Mouse (Mus musculus): ENCODE results near the gene Pml. TPM values are rescaled to one million over a fixed set of nuclear protein-coding genes. Genes with fewer than 3 reads are reported as not detected.
"Not testable (repeated sequence)": the region's sequence is repeated elsewhere in the genome, so short reads cannot be mapped to it uniquely, and the experiment has no call there.

Pml gene
- total and polyA plus RNA-seq, 2 experiments from 2014 or later: 4.8 to 11.4 TPM

GRCm38 (mm10) chr9:58255105-58255504 is 5.5 kb upstream of the Pml start:
- H3K9me3 ChIP-seq (ENCODE audit: low read length): no peaks in the 10 kb centered on the region
- no peak for TF ChIP-seq CTCF (IDR thresholded peaks at IDR 0.05; ENCODE audit: low read depth)
- H3K4me2 ChIP-seq (ENCODE audit: low read depth, low read length): no peak overlapping the region
- DNase-seq (ENCODE audit: low spot score) (no peak), ATAC-seq (no peak)
- H3K4me3 ChIP-seq (ENCODE audit: low read length): no peak overlapping the region
- no peaks in the 10 kb centered on the region for H3K27me3 ChIP-seq (ENCODE audit: insufficient read depth, low read length)
- H3K27ac ChIP-seq: no peak overlapping the region
- no peaks in the 10 kb centered on the region for H3K4me1 ChIP-seq (ENCODE audit: insufficient read depth, low read length)
- H3K9ac ChIP-seq (replicated peaks; ENCODE audit: low read length): no peak overlapping the region
- 60% methylated on average over 2 of the region's 2 CpGs for WGBS
- peaks cover 20% of the 10 kb centered on the region for H3K36me3 ChIP-seq (ENCODE audit: insufficient read depth, low read length)

DNA sequence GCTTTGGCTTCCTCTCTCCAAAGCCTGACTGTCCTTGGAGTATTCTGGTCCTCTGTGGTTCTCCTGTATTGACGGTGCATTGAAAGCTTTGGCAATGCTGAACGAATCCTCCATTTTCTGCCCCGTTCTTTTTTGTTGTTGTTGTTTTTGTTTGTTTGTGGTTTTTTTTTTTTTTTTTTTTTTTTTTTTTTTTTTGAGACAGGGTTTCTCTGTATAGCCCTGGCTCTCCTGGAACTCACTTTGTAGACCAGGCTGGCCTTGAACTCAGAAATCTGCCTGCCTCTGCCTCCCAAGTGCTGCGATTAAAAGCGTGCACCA is 4.2 kb upstream of the Pml start:
- Histone ChIP-seq H3K4me2 (ENCODE audit: low read depth, low read length) (peak overlapping the region; percentile 65), H3K36me3 (ENCODE audit: insufficient read depth, low read length) (peaks cover 10% of the 10 kb centered on the region), H3K27ac (peak overlapping the region; percentile 88; the same call in 1 of the 2 replicates), H3K9ac (replicated peaks; ENCODE audit: low read length) (peak overlapping the region; percentile 84), H3K4me3 (ENCODE audit: low read length) (peak overlapping the region; percentile 89)
- H3K9me3 ChIP-seq (ENCODE audit: low read length); H3K4me1 ChIP-seq (ENCODE audit: insufficient read depth, low read length); ATAC-seq; DNase-seq (ENCODE audit: low spot score); H3K27me3 ChIP-seq (ENCODE audit: insufficient read depth, low read length): not testable (repeated sequence)
- WGBS: 62% methylated on average over 5 of the region's 5 CpGs

GRCm38 (mm10) chr9:58253033-58253804 is 3.6 kb upstream of the Pml start, which contains the start of gene Stoml1:
Stoml1 (plus strand) TSS chr9:58253164.
- H3K4me3 ChIP-seq (ENCODE audit: low read length): peak within 1 kb of the TSS; percentile 89
- ATAC-seq: peak; percentile 98
- no peaks in the 10 kb centered on the region for H3K27me3 ChIP-seq (ENCODE audit: insufficient read depth, low read length)
- no peaks in the 10 kb centered on the region for H3K9me3 ChIP-seq (ENCODE audit: low read length)
- H3K4me2 ChIP-seq (ENCODE audit: low read depth, low read length): peak within 1 kb of the TSS; percentile 65
- peak; percentile 98 for TF ChIP-seq CTCF (IDR thresholded peaks at IDR 0.05; ENCODE audit: low read depth)
- H3K36me3 ChIP-seq (ENCODE audit: insufficient read depth, low read length): peaks cover 9% of the 10 kb centered on the region; the same call in 1 of the 2 replicates
- DNase-seq (ENCODE audit: low spot score): peak; percentile 96
- no peaks in the 10 kb centered on the region for H3K4me1 ChIP-seq (ENCODE audit: insufficient read depth, low read length)
- peak within 1 kb of the TSS; percentile 88 for H3K27ac ChIP-seq
- WGBS: under 1% methylated on average over 31 of the region's 31 CpGs
- H3K9ac ChIP-seq (replicated peaks; ENCODE audit: low read length): peak within 1 kb of the TSS; percentile 84

GRCm38 (mm10) chr9:58250730-58251129 is 1.1 kb upstream of the Pml start:
- not testable (repeated sequence) for H3K9ac ChIP-seq (replicated peaks; ENCODE audit: low read length); H3K4me1 ChIP-seq (ENCODE audit: insufficient read depth, low read length); H3K4me3 ChIP-seq (ENCODE audit: low read length); H3K9me3 ChIP-seq (ENCODE audit: low read length); H3K27me3 ChIP-seq (ENCODE audit: insufficient read depth, low read length); H3K36me3 ChIP-seq (ENCODE audit: insufficient read depth, low read length); H3K4me2 ChIP-seq (ENCODE audit: low read depth, low read length); ATAC-seq; H3K27ac ChIP-seq; DNase-seq (ENCODE audit: low spot score)
- WGBS: 91% methylated on average over 1 of the region's 1 CpGs

GRCm38 (mm10) chr9:58250322-58250721 is 736 bp upstream of the Pml start:
- no peak for DNase-seq (ENCODE audit: low spot score)
- Histone ChIP-seq H3K36me3 (ENCODE audit: insufficient read depth, low read length) (no peaks in the 10 kb centered on the region), H3K27ac (peak overlapping the region; percentile 71; the same call in 1 of the 2 replicates), H3K9ac (replicated peaks; ENCODE audit: low read length) (peak overlapping the region; percentile 44; the same call in 1 of the 2 replicates), H3K9me3 (ENCODE audit: low read length) (no peaks in the 10 kb centered on the region), H3K4me1 (ENCODE audit: insufficient read depth, low read length) (peaks cover 7% of the 10 kb centered on the region; the same call in 1 of the 2 replicates), H3K4me2 (ENCODE audit: low read depth, low read length) (peak overlapping the region; percentile 67; the same call in 1 of the 2 replicates), H3K27me3 (ENCODE audit: insufficient read depth, low read length) (no peaks in the 10 kb centered on the region), H3K4me3 (ENCODE audit: low read length) (no peak overlapping the region)
- no peak for TF ChIP-seq CTCF (IDR thresholded peaks at IDR 0.05; ENCODE audit: low read depth)
- 78% methylated on average over 8 of the region's 8 CpGs for WGBS
- ATAC-seq: no peak

DNA sequence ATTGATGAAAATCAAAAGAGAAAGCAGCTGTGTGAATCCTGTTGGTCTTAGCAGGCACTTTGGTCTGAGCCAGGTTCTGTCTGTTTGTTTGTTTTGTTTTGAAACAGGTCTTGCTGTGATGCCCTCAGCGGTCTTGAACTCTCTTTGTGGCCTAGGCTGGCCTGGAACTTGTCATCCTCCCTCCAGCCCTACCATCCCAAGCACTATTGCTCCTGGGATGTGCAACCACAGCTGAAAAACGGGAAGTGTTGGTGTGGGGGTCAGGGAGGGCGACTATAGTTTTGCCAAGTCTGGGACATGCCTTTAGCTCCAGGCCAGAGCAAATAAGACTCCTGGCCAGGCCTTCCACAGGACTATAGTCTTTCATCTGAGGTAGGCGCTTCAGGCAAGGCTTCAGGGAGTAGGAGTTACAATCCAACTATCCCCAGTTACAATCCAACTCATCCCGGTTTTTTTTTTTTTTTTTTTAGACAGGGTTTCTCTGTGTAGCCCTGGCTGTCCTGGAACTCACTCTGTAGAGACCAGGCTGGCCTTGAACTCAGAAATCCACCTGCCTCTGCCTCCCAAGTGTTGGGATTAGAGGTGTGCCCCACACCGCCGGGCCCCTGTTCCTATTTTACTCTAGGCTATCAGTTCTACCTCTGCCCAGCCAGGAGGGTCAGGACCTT is 706 bp downstream of the Pml start:
- Histone ChIP-seq H3K36me3 (ENCODE audit: insufficient read depth, low read length) (no peaks in the 10 kb centered on the region), H3K9ac (replicated peaks; ENCODE audit: low read length) (peak overlapping the region; percentile 44), H3K4me3 (ENCODE audit: low read length) (peak overlapping the region; percentile 39), H3K4me1 (ENCODE audit: insufficient read depth, low read length) (peaks cover 7% of the 10 kb centered on the region; the same call in 1 of the 2 replicates), H3K4me2 (ENCODE audit: low read depth, low read length) (peak overlapping the region; percentile 67), H3K9me3 (ENCODE audit: low read length) (no peaks in the 10 kb centered on the region), H3K27me3 (ENCODE audit: insufficient read depth, low read length) (no peaks in the 10 kb centered on the region), H3K27ac (peak overlapping the region; percentile 71; the same call in 1 of the 2 replicates)
- DNase-seq (ENCODE audit: low spot score) (no peak), ATAC-seq (no peak)
- TF ChIP-seq CTCF (IDR thresholded peaks at IDR 0.05; ENCODE audit: low read depth): no peak
- WGBS: 52% methylated on average over 7 of the region's 7 CpGs

Data from hindbrain, postnatal 0 days (tissue).